Mouse (Mus musculus): Measurements from ENCODE around the gene Cyp1a1. TPM values are rescaled to one million over a fixed set of nuclear protein-coding genes. Genes with fewer than 3 reads are reported as not detected.

Gene Cyp1a1
- polyA plus RNA-seq, 1 experiment from 2014 or later: 0.05 TPM

Other genes with a start within 250 kb of the Cyp1a1 start
- gene Ppcdc, start 247.8 kb upstream of the Cyp1a1 start, polyA plus RNA-seq (2015; fragmentation: Nextera tagmentation; extraction: Ambion mirVana): 26.4 and 28.7 TPM in 2 replicates
- 28.5 and 31.0 TPM in 2 replicates for gene Scamp5, start 219.9 kb upstream of the Cyp1a1 start, polyA plus RNA-seq (2015; fragmentation: Nextera tagmentation; extraction: Ambion mirVana)
- 4.8 and 5.3 TPM in 2 replicates for gene Rpp25, start 183.9 kb upstream of the Cyp1a1 start, polyA plus RNA-seq (2015; fragmentation: Nextera tagmentation; extraction: Ambion mirVana)
- 586 and 601 TPM in 2 replicates for gene Cox5a, start 166.7 kb upstream of the Cyp1a1 start, polyA plus RNA-seq (2015; fragmentation: Nextera tagmentation; extraction: Ambion mirVana)
- gene Fam219b, start 150.4 kb upstream of the Cyp1a1 start, polyA plus RNA-seq (2015; fragmentation: Nextera tagmentation; extraction: Ambion mirVana): 17.9 and 19.1 TPM in 2 replicates
- 45.2 and 49.0 TPM in 2 replicates for gene Mpi, start 135.2 kb upstream of the Cyp1a1 start, polyA plus RNA-seq (2015; fragmentation: Nextera tagmentation; extraction: Ambion mirVana)
- 98.7 and 105 TPM in 2 replicates for gene Scamp2, start 127.0 kb upstream of the Cyp1a1 start, polyA plus RNA-seq (2015; fragmentation: Nextera tagmentation; extraction: Ambion mirVana)
- gene Ulk3, start 98.5 kb upstream of the Cyp1a1 start, polyA plus RNA-seq (2015; fragmentation: Nextera tagmentation; extraction: Ambion mirVana): 21.6 and 22.3 TPM in 2 replicates
- not detected in 2 replicates for gene Cplx3, start 81.6 kb upstream of the Cyp1a1 start, polyA plus RNA-seq (2015; fragmentation: Nextera tagmentation; extraction: Ambion mirVana)
- not detected in 2 replicates for gene Lman1l, start 67.2 kb upstream of the Cyp1a1 start, polyA plus RNA-seq (2015; fragmentation: Nextera tagmentation; extraction: Ambion mirVana)
- 26.6 and 27.9 TPM in 2 replicates for gene Csk, start 34.3 kb upstream of the Cyp1a1 start, polyA plus RNA-seq (2015; fragmentation: Nextera tagmentation; extraction: Ambion mirVana)
- gene Cyp1a2, start 4.2 kb upstream of the Cyp1a1 start, polyA plus RNA-seq (2015; fragmentation: Nextera tagmentation; extraction: Ambion mirVana): not detected in 2 replicates
- gene Edc3, start 20.6 kb downstream of the Cyp1a1 start, polyA plus RNA-seq (2015; fragmentation: Nextera tagmentation; extraction: Ambion mirVana): 28.6 and 32.9 TPM in 2 replicates
- gene Clk3, start 77.9 kb downstream of the Cyp1a1 start, polyA plus RNA-seq (2015; fragmentation: Nextera tagmentation; extraction: Ambion mirVana): 66.7 and 76.8 TPM in 2 replicates
- 4.2 and 4.5 TPM in 2 replicates for gene Arid3b, start 148.9 kb downstream of the Cyp1a1 start, polyA plus RNA-seq (2015; fragmentation: Nextera tagmentation; extraction: Ambion mirVana)
- 82.1 and 89.2 TPM in 2 replicates for gene Ubl7, start 223.1 kb downstream of the Cyp1a1 start, polyA plus RNA-seq (2015; fragmentation: Nextera tagmentation; extraction: Ambion mirVana)